Mouse (Mus musculus) myocyte (in vitro differentiated cells): ENCODE data around the gene Ccdc167. TPM values are rescaled to one million over a fixed set of nuclear protein-coding genes. Genes with fewer than 3 reads are reported as not detected.
A peak's percentile ranks its signal among the peaks of the same experiment; 100 is the strongest.

ENCODE experiments used
- H3K27me3 ChIP-seq: one replicate; pipeline ENCODE4 v1.6.1; 2011; ENCODE audit not compliant: control insufficient read depth, insufficient read depth, insufficient read length
- H3K36me3 ChIP-seq: one replicate; pipeline ENCODE4 v1.6.1; 2011; ENCODE audit not compliant: control insufficient read depth, insufficient read depth
- H3K4me2 ChIP-seq: one replicate; pipeline ENCODE4 v1.6.1; 2011; ENCODE audit warnings: low read depth, control low read depth
- H3K4me3 ChIP-seq: one replicate; pipeline ENCODE4 v1.5.1; 2011; ENCODE audit warnings: mild to moderate bottlenecking, control low read depth, moderate library complexity
- H3K79me2 ChIP-seq: one replicate; pipeline ENCODE4 v1.6.1; 2011; ENCODE audit not compliant: control insufficient read depth, insufficient read depth
- H3ac ChIP-seq: one replicate; pipeline ENCODE4 v1.6.1; 2011; ENCODE audit not compliant: control insufficient read depth, insufficient read length
- CEBPB ChIP-seq: IDR thresholded peaks from 2 replicates; pipeline ENCODE4 v1.6.1; 2011; ENCODE audit warnings: mild to moderate bottlenecking, moderate library complexity; ENCODE audit not compliant: poor library complexity, insufficient read depth, severe bottlenecking
- E2F4 ChIP-seq: IDR thresholded peaks from one replicate; pipeline ENCODE4 v1.6.1; 2011; ENCODE audit warnings: mild to moderate bottlenecking, control low read depth, moderate library complexity; ENCODE audit not compliant: insufficient read depth
- MAX ChIP-seq: IDR thresholded peaks from one replicate; pipeline ENCODE4 v1.6.1; 2011; ENCODE audit warnings: low read depth, mild to moderate bottlenecking, control low read depth
- MYOD1 ChIP-seq, 3 experiments: IDR thresholded peaks; one replicate each; pipeline ENCODE4 v1.6.1; 2011; ENCODE audit warnings: control low read depth in 2 of 3, low read depth in 2 of 3, mild to moderate bottlenecking in 2 of 3, moderate library complexity in 1 of 3; ENCODE audit not compliant: insufficient read length in 2 of 3, control insufficient read depth in 1 of 3
- MYOG ChIP-seq, 3 experiments: IDR thresholded peaks; one replicate each; pipeline ENCODE4 v1.6.1; 2011; ENCODE audit warnings: control low read depth in 2 of 3, low read depth in 2 of 3, mild to moderate bottlenecking in 2 of 3; ENCODE audit not compliant: insufficient read length in 2 of 3, control insufficient read depth in 1 of 3, insufficient read depth in 1 of 3
- POLR2A ChIP-seq: IDR thresholded peaks from one replicate; pipeline ENCODE4 v1.6.1; 2011; ENCODE audit warnings: low read depth, mild to moderate bottlenecking, control low read depth, moderate library complexity; ENCODE audit not compliant: insufficient read length
- POLR2AphosphoS2 ChIP-seq: IDR thresholded peaks from one replicate; pipeline ENCODE4 v1.6.1; 2011; ENCODE audit warnings: low read depth, control low read depth; ENCODE audit not compliant: insufficient read length
- REST ChIP-seq: IDR thresholded peaks from one replicate; pipeline ENCODE4 v1.6.1; 2011; ENCODE audit warnings: mild to moderate bottlenecking, control low read depth, moderate library complexity; ENCODE audit not compliant: insufficient read depth, insufficient read length
- SRF ChIP-seq: IDR thresholded peaks from one replicate; pipeline ENCODE4 v1.6.1; 2011; ENCODE audit warnings: low read depth; ENCODE audit not compliant: control insufficient read depth, insufficient read length
- TCF12 ChIP-seq: IDR thresholded peaks from one replicate; pipeline ENCODE4 v1.6.1; 2011; ENCODE audit warnings: mild to moderate bottlenecking, control low read depth; ENCODE audit not compliant: poor library complexity, insufficient read depth, severe bottlenecking
- TCF3 ChIP-seq: IDR thresholded peaks from one replicate; pipeline ENCODE4 v1.6.1; 2011; ENCODE audit warnings: low read depth, control low read depth; ENCODE audit not compliant: insufficient read length
- USF1 ChIP-seq: IDR thresholded peaks from one replicate; pipeline ENCODE4 v1.6.1; 2011; ENCODE audit warnings: low read depth, mild to moderate bottlenecking, control low read depth, moderate library complexity
- polyA plus RNA-seq: library from polyadenylated mRNA; unstranded; fragments of >200 nt; fragmentation: generic; extraction: Trizol; gene quantifications from one replicate; pipeline ENCODE4 v1.2.1, GENCODE M21; 2012; ENCODE audit warnings: missing spikeins

The Ccdc167 gene
- polyA plus RNA-seq, 1 experiment = 6.0 TPM

DNA sequence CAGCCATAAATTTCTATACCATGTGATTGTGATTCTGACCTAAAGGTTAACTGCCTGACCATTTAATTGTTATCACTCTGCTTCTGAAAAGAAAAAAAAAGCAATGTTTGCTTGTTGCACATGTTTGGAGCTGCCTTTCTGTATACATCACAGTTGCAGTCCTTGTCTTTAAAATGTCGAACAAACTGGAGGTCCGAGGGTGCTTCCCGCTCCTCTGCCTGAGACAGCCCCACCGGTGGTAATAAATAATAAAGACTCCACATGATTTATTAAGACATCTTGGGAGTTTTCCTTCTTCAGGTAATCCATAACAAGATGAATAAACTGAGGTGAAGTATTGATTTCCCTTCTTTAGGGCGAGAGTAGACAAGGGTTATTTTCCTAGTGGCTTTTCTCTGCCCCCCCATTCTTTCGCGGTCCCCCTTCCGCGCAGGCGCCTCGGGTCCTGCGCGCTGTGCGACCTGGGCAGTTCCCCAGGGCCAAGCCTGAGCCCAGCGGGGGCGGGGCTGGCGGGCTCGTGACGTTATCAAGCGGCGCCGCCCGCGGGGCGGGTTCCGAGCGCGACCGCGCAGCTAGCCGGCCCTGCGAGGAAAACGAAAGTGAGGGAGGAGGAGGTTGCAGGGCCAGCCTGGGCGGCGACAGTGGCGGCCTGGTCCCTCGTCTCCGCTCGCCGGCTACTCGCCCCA, 56.6 kb downstream of the Ccdc167 start, which contains the start of gene Cmtr1:
Gene Cmtr1 (plus strand): TSS at position 520 of the 686 bp plus-strand sequence.
- Histone ChIP-seq H3K4me3 (peak within 1 kb of the TSS; percentile 83), H3K27me3 (no peaks in the 10 kb centered on the region), H3K4me2 (peak within 1 kb of the TSS; percentile 93), H3K79me2 (peaks cover 14% of the 10 kb centered on the region), H3ac (peak within 1 kb of the TSS; percentile 56), H3K36me3 (no peaks in the 10 kb centered on the region)
- TF ChIP-seq TCF12 (no peak), MYOD1 (IDR thresholded peaks at IDR 0.05; ENCODE audit: control insufficient read depth in 1 of 3, insufficient read length in 2 of 3, low read depth in 2 of 3) (peak in 1 of 3 experiments; percentile 25), REST (no peak), SRF (no peak), MYOG (IDR thresholded peaks at IDR 0.05; ENCODE audit: control insufficient read depth in 1 of 3, insufficient read depth in 1 of 3, insufficient read length in 2 of 3, low read depth in 2 of 3) (peak in 1 of 3 experiments; percentile 30), TCF3 (no peak), POLR2A (peak; percentile 97), POLR2AphosphoS2 (peak; percentile 95), E2F4 (peak; percentile 59), USF1 (no peak)

DNA sequence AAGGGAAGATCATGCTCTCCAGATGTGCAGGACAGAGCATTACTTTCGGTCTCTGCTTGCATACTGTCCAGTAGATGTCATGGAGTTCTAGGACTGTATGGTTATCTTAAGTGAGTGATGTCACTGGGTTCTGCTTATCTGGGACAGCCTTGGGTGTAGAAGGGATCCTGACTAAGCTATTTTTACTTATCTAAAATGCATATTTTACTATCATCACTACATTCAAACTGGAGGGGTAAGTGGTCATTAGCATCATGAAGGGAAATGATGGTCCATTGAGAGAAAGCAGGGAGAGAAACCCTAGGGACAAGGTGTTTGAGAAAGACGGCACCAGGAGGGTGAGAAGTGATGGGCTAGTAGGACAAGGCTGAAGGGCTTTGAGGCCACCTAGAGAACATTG, 58.6 kb downstream of the Ccdc167 start:
- TF ChIP-seq POLR2AphosphoS2 (no peak), TCF3 (no peak), TCF12 (no peak), MYOG (IDR thresholded peaks at IDR 0.05; ENCODE audit: control insufficient read depth in 1 of 3, insufficient read depth in 1 of 3, insufficient read length in 2 of 3, low read depth in 2 of 3) (no peak)
- Histone ChIP-seq H3K36me3 (no peaks in the 10 kb centered on the region), H3K79me2 (peaks cover 14% of the 10 kb centered on the region), H3ac (no peak overlapping the region), H3K27me3 (no peaks in the 10 kb centered on the region), H3K4me3 (no peak overlapping the region), H3K4me2 (no peak overlapping the region)

DNA sequence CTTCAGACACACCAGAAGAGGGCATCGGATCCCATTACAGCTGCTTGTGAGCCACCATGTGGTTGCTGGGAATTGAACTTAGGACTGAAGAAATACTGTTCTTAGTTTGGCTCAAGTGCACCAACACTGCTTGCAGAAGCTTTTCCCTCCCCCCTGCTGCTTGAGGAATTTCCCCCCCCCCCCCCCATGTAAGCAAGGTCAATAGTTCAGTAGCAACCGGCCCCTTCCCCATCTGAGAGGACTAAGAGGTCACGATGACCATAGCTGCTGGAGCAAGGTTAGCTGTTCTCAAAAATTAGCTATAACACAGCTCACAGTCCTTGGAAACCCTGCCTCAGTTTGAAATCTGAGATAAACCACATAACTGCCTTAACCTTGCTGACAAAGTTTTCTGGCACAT, 74.6 kb downstream of the Ccdc167 start:
- Histone ChIP-seq H3K27me3 (no peaks in the 10 kb centered on the region), H3K4me3 (no peak overlapping the region), H3K36me3 (peaks cover 8% of the 10 kb centered on the region), H3ac (no peak overlapping the region), H3K79me2 (no peaks in the 10 kb centered on the region), H3K4me2 (no peak overlapping the region)
- no peak for TF ChIP-seq CEBPB
- no peak for TF ChIP-seq TCF3
- no peak for TF ChIP-seq POLR2AphosphoS2
- no peak for TF ChIP-seq MYOG (IDR thresholded peaks at IDR 0.05; ENCODE audit: control insufficient read depth in 1 of 3, insufficient read depth in 1 of 3, insufficient read length in 2 of 3, low read depth in 2 of 3)
- no peak for TF ChIP-seq MAX
- no peak for TF ChIP-seq REST
- TF ChIP-seq MYOD1 (IDR thresholded peaks at IDR 0.05; ENCODE audit: control insufficient read depth in 1 of 3, insufficient read length in 2 of 3, low read depth in 2 of 3) = no peak
- TF ChIP-seq E2F4 = no peak
- TF ChIP-seq SRF = no peak
- no peak for TF ChIP-seq USF1
- TF ChIP-seq POLR2A = no peak
- no peak for TF ChIP-seq TCF12

DNA sequence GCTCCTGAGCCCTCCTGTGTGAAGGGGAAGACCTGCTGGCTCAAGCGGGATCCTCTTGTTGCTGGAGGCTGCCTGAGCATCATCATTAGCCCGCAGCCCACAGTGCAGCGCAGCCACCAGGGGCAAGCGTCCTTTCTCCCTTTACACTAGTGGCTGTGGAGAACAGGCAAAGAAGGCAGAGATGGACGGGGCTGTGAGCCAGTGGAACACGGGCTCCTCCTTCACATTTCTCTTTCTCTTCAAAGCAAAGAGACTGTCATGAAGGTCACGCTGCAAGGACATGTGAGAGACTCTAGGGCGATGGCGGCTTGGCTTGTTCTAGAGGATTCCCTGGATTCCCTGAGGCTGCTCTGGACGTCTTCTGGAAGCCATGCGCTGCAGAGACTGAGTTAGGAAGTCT, 75.9 kb downstream of the Ccdc167 start:
- no peak overlapping the region for H3ac ChIP-seq
- H3K4me2 ChIP-seq = no peak overlapping the region
- no peaks in the 10 kb centered on the region for H3K79me2 ChIP-seq
- peaks cover 9% of the 10 kb centered on the region for H3K36me3 ChIP-seq
- no peaks in the 10 kb centered on the region for H3K27me3 ChIP-seq
- TF ChIP-seq TCF12 (no peak), REST (no peak), USF1 (no peak), MYOG (IDR thresholded peaks at IDR 0.05; ENCODE audit: control insufficient read depth in 1 of 3, insufficient read depth in 1 of 3, insufficient read length in 2 of 3, low read depth in 2 of 3) (no peak), MAX (no peak), POLR2AphosphoS2 (no peak), TCF3 (no peak), CEBPB (no peak), E2F4 (no peak), MYOD1 (IDR thresholded peaks at IDR 0.05; ENCODE audit: control insufficient read depth in 1 of 3, insufficient read length in 2 of 3, low read depth in 2 of 3) (no peak), SRF (no peak), POLR2A (no peak)
- no peak overlapping the region for H3K4me3 ChIP-seq

DNA sequence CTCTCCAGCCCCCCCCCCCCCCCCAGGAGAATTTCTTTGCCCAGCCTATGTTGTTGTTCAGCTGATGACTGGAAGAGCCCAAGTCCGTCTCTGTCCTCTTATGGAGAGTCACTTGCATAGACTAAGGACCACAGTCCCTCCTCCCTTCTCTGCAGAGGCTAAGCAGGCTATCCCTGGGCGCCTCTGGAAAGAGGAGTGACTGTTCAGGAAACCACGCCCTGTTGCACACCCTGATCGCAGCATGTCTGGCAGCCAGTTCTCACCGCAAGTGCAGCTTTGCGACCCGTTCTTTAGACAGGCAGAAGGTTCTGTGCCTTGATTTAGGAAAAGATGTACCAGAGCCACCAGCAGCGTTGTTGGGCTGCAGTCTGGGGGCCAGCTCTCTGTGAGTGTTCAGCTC, 78.9 kb downstream of the Ccdc167 start:
- no peaks in the 10 kb centered on the region for H3K27me3 ChIP-seq
- H3K79me2 ChIP-seq = no peaks in the 10 kb centered on the region
- H3K36me3 ChIP-seq = peaks cover 13% of the 10 kb centered on the region
- H3K4me3 ChIP-seq = no peak overlapping the region
- no peak overlapping the region for H3K4me2 ChIP-seq
- no peak for TF ChIP-seq TCF3
- H3ac ChIP-seq = no peak overlapping the region
